Comparison of ENCODE assay signal across 9 mouse cellular contexts in genomic region chr8:70760350-70760749, GRCm38 (mm10). TPM values are rescaled to one million over a fixed set of nuclear protein-coding genes. Genes with fewer than 3 reads are reported as not detected.
A peak's percentile ranks its signal among the peaks of the same experiment; 100 is the strongest.
DNase-seq lines count a peak whose midpoint lies in the region; ATAC-seq and TF ChIP-seq lines count a peak whose summit lies in the region.
"Had no signal": no experiment of that assay in that cellular context is flagged by ENCODE, and none has a peak within 500 bp of the region (broad histone marks: within the 10 kb centered on the region; RNA-seq: fewer than 3 reads in every experiment).

No protein-coding gene starts in this region.

- H3K4me3 ChIP-seq in lung, embryonic 16.5 days (ENCODE audit: low read length) = peak overlapping the region; percentile 70
- H3K4me3 ChIP-seq in hindbrain, embryonic 16.5 days (ENCODE audit: low read length) = peak overlapping the region; percentile 79
- H3K4me3 ChIP-seq in midbrain, postnatal 0 days (ENCODE audit: low read depth, low read length) = peak overlapping the region; percentile 66

- H3K9ac ChIP-seq in lung, embryonic 16.5 days (ENCODE audit: low read length) = peak overlapping the region; percentile 86
- peak overlapping the region; percentile 88 for H3K9ac ChIP-seq in hindbrain, embryonic 16.5 days (ENCODE audit: low read depth, low read length)
- peak overlapping the region; percentile 73 for H3K9ac ChIP-seq in midbrain, postnatal 0 days (replicated peaks; ENCODE audit: low read length, poor library complexity, severe bottlenecking)

- peak overlapping the region; percentile 99 for H3K4me2 ChIP-seq in lung, embryonic 16.5 days (ENCODE audit: low read depth, low read length)
- peak overlapping the region; percentile 82 for H3K4me2 ChIP-seq in hindbrain, embryonic 16.5 days (ENCODE audit: low read length)
- peak overlapping the region; percentile 98 for H3K4me2 ChIP-seq in midbrain, postnatal 0 days (ENCODE audit: low read depth, low read length, poor library complexity, severe bottlenecking)

- no peak for TF ChIP-seq CTCF in midbrain, postnatal 0 days (IDR thresholded peaks at IDR 0.05)

- peaks cover 22% of the 10 kb centered on the region for H3K4me1 ChIP-seq in lung, embryonic 16.5 days (replicated peaks; ENCODE audit: control insufficient read depth, insufficient read depth, low read length)
- peaks cover 43% of the 10 kb centered on the region for H3K4me1 ChIP-seq in hindbrain, embryonic 16.5 days (ENCODE audit: control insufficient read depth, insufficient read depth, low read depth, low read length)
- H3K4me1 ChIP-seq in midbrain, postnatal 0 days (ENCODE audit: insufficient read depth, low read length) = peaks cover 10% of the 10 kb centered on the region; the same call in 1 of the 2 replicates

- WGBS in lung, embryonic 16.5 days = 0% methylated on average over 22 of the region's 22 CpGs
- WGBS in hindbrain, embryonic 16.5 days = 0% methylated on average over 21 of the region's 22 CpGs
- WGBS in midbrain, postnatal 0 days = 2% methylated on average over 22 of the region's 22 CpGs

- peak overlapping the region; percentile 32; the same call in 1 of the 2 replicates for H3K27ac ChIP-seq in lung, embryonic 16.5 days (ENCODE audit: low read length)
- peak overlapping the region; percentile 82 for H3K27ac ChIP-seq in hindbrain, embryonic 16.5 days (ENCODE audit: low read depth, low read length)
- H3K27ac ChIP-seq in midbrain, postnatal 0 days (ENCODE audit: low read depth, low read length) = peak overlapping the region; percentile 71

- DNase-seq in CD4-positive, CD25-positive, alpha-beta regulatory T cell, adult 2 months (ENCODE audit: low read depth, low spot score) = peak; percentile 53
- no peak for DNase-seq in lung, adult 18-20 months
- no peak for DNase-seq in midbrain, postnatal 0 days (ENCODE audit: low spot score)
- no peak for DNase-seq in left cerebral cortex, adult 9 months (ENCODE audit: low spot score in 2 of 2)
- no peak for DNase-seq in urinary bladder, postnatal 4 days (ENCODE audit: low spot score in 2 of 2)

- H3K9me3 ChIP-seq in lung, embryonic 16.5 days (ENCODE audit: control insufficient read depth, low read length) = no peaks in the 10 kb centered on the region
- H3K9me3 ChIP-seq in hindbrain, embryonic 16.5 days (ENCODE audit: control insufficient read depth, low read length) = no peaks in the 10 kb centered on the region
- H3K9me3 ChIP-seq in midbrain, postnatal 0 days (ENCODE audit: low read length) = no peaks in the 10 kb centered on the region

- ATAC-seq in CD4-positive, CD25-positive, alpha-beta regulatory T cell, adult 4 months = no peak
- ATAC-seq in lung, embryonic 16.5 days (ENCODE audit: low read depth) = no peak; the same call in 1 of the 2 replicates
- ATAC-seq in hindbrain, embryonic 16.5 days = no peak
- no peak for ATAC-seq in midbrain, postnatal 0 days (ENCODE audit: low FRiP score)

- peaks cover 12% of the 10 kb centered on the region for H3K36me3 ChIP-seq in lung, embryonic 16.5 days (ENCODE audit: control insufficient read depth, insufficient read depth, low read length)
- H3K36me3 ChIP-seq in hindbrain, embryonic 16.5 days (ENCODE audit: control insufficient read depth, insufficient read depth, low read length) = peaks cover 22% of the 10 kb centered on the region
- H3K36me3 ChIP-seq in midbrain, postnatal 0 days (ENCODE audit: insufficient read depth, low read length) = peaks cover 29% of the 10 kb centered on the region

- no peaks in the 10 kb centered on the region for H3K27me3 ChIP-seq in lung, embryonic 16.5 days (ENCODE audit: control insufficient read depth, insufficient read depth, low read depth, low read length)
- no peaks in the 10 kb centered on the region for H3K27me3 ChIP-seq in hindbrain, embryonic 16.5 days (replicated peaks; ENCODE audit: control insufficient read depth, insufficient read depth, low read length)
- no peaks in the 10 kb centered on the region for H3K27me3 ChIP-seq in midbrain, postnatal 0 days (ENCODE audit: insufficient read depth, low read length)

RNA-seq across cellular contexts. Expression of gene Mpv17l2, which starts 0.4 kb away (rescaled TPM):
- polyA plus RNA-seq in CD4-positive, CD25-positive, alpha-beta regulatory T cell, adult 4 months (2017; shearing (Covaris generic)) = 10 to 100 TPM; 30.2 to 39.2 TPM
- 37.1 and 39.2 TPM in 2 replicates for polyA plus RNA-seq in lung, embryonic 16.5 days (2015; fragmentation: Nextera tagmentation; extraction: Ambion mirVana)
- polyA plus RNA-seq in hindbrain, embryonic 16.5 days (2015; fragmentation: Nextera tagmentation; extraction: Ambion mirVana) = 48.6 and 49.9 TPM in 2 replicates
- total RNA-seq in midbrain, postnatal 0 days (2014; rRNA removed) = 27.8 and 29.2 TPM in 2 replicates
- polyA plus RNA-seq in midbrain, postnatal 0 days (2015; fragmentation: Nextera tagmentation; extraction: Ambion mirVana) = 43.7 and 45.8 TPM in 2 replicates

RNA-seq across cellular contexts. Expression of gene Rab3a, which starts 5.9 kb away (rescaled TPM):
- polyA plus RNA-seq in CD4-positive, CD25-positive, alpha-beta regulatory T cell, adult 4 months (2017; shearing (Covaris generic)) = 1 to 10 TPM; 7.5 to 9.6 TPM
- polyA plus RNA-seq in lung, embryonic 16.5 days (2015; fragmentation: Nextera tagmentation; extraction: Ambion mirVana) = 14.8 and 16.2 TPM in 2 replicates
- 622 and 635 TPM in 2 replicates for polyA plus RNA-seq in hindbrain, embryonic 16.5 days (2015; fragmentation: Nextera tagmentation; extraction: Ambion mirVana)
- total RNA-seq in midbrain, postnatal 0 days (2014; rRNA removed) = 649 and 670 TPM in 2 replicates
- polyA plus RNA-seq in midbrain, postnatal 0 days (2015; fragmentation: Nextera tagmentation; extraction: Ambion mirVana) = 726 and 813 TPM in 2 replicates

RNA-seq across cellular contexts. Expression of gene Pik3r2, which starts 16.2 kb away (rescaled TPM):
- polyA plus RNA-seq in CD4-positive, CD25-positive, alpha-beta regulatory T cell, adult 4 months (2017; shearing (Covaris generic)) = 1 to 10 TPM; 4.3 to 4.5 TPM
- 56.0 and 56.8 TPM in 2 replicates for polyA plus RNA-seq in lung, embryonic 16.5 days (2015; fragmentation: Nextera tagmentation; extraction: Ambion mirVana)
- 115 and 118 TPM in 2 replicates for polyA plus RNA-seq in hindbrain, embryonic 16.5 days (2015; fragmentation: Nextera tagmentation; extraction: Ambion mirVana)
- total RNA-seq in midbrain, postnatal 0 days (2014; rRNA removed) = 141 and 159 TPM in 2 replicates
- 102 and 113 TPM in 2 replicates for polyA plus RNA-seq in midbrain, postnatal 0 days (2015; fragmentation: Nextera tagmentation; extraction: Ambion mirVana)

RNA-seq across cellular contexts. Expression of gene Pde4c, which starts 36.8 kb away (rescaled TPM):
- polyA plus RNA-seq in CD4-positive, CD25-positive, alpha-beta regulatory T cell, adult 4 months (2017; shearing (Covaris generic)) = under 1 TPM; 0.66 to 0.94 TPM
- polyA plus RNA-seq in lung, embryonic 16.5 days (2015; fragmentation: Nextera tagmentation; extraction: Ambion mirVana) = 0.10 and 0.19 TPM in 2 replicates
- 0.19 and 0.42 TPM in 2 replicates for polyA plus RNA-seq in hindbrain, embryonic 16.5 days (2015; fragmentation: Nextera tagmentation; extraction: Ambion mirVana)
- total RNA-seq in midbrain, postnatal 0 days (2014; rRNA removed) = 0.77 and 1.5 TPM in 2 replicates
- polyA plus RNA-seq in midbrain, postnatal 0 days (2015; fragmentation: Nextera tagmentation; extraction: Ambion mirVana) = 0.21 and 0.39 TPM in 2 replicates

RNA-seq across cellular contexts. Expression of gene Gm3336, which starts 42.0 kb away (rescaled TPM):
- polyA plus RNA-seq in CD4-positive, CD25-positive, alpha-beta regulatory T cell, adult 4 months (2017; shearing (Covaris generic)) = not detected
- 0.26 TPM in 1 of 2 replicates, not detected in the other for polyA plus RNA-seq in lung, embryonic 16.5 days (2015; fragmentation: Nextera tagmentation; extraction: Ambion mirVana)
- 0.19 TPM in 1 of 2 replicates, not detected in the other for polyA plus RNA-seq in hindbrain, embryonic 16.5 days (2015; fragmentation: Nextera tagmentation; extraction: Ambion mirVana)
- total RNA-seq in midbrain, postnatal 0 days (2014; rRNA removed) = not detected in 2 replicates
- polyA plus RNA-seq in midbrain, postnatal 0 days (2015; fragmentation: Nextera tagmentation; extraction: Ambion mirVana) = not detected in 2 replicates
- total RNA-seq: layer of hippocampus, postnatal 36 days had no signal

Comparison
In these comparisons a context has a peak if more than half of its experiments do, and no peak if none do; other contexts are left out.
1. H3K27ac ChIP-seq: peak in every context shown above with its lines; median percentile 82 in hindbrain, embryonic 16.5 days; 71 in midbrain, postnatal 0 days; 32 in lung, embryonic 16.5 days.
2. RNA of gene Rab3a, which starts 5.9 kb away (polyA plus RNA-seq): 726 to 813 TPM in midbrain, postnatal 0 days and 622 to 635 TPM in hindbrain, embryonic 16.5 days; 14.8 to 16.2 TPM in lung, embryonic 16.5 days and 7.5 to 9.6 TPM in CD4-positive, CD25-positive, alpha-beta regulatory T cell, adult 4 months; every median in the first group is over 10 times any median in the second.
3. RNA of gene Pik3r2, which starts 16.2 kb away (polyA plus RNA-seq): 115 to 118 TPM in hindbrain, embryonic 16.5 days, 102 to 113 TPM in midbrain, postnatal 0 days and 56.0 to 56.8 TPM in lung, embryonic 16.5 days; 4.3 to 4.5 TPM in CD4-positive, CD25-positive, alpha-beta regulatory T cell, adult 4 months; every median in the first group is over 10 times any median in the second.
4. Peak in every context shown above with its lines, with median percentiles within 50 percentile points of each other: H3K4me2 ChIP-seq, H3K4me3 ChIP-seq and H3K9ac ChIP-seq.